Mouse (Mus musculus) forebrain, postnatal 0 days (tissue): ENCODE data around the gene Cxcl3. TPM values are rescaled to one million over a fixed set of nuclear protein-coding genes. Genes with fewer than 3 reads are reported as not detected.
A peak's percentile ranks its signal among the peaks of the same experiment; 100 is the strongest.

Source experiments
- ATAC-seq: fragments of 200-750 bp; cut with Nextera tagmentation; 2 replicates; pipeline ENCODE4 v1.8.0; 2017; ENCODE audit warnings: mild to moderate bottlenecking, moderate library complexity
- DNase-seq: peaks from one replicate; pipeline ENCODE4 v3.0.0-alpha.2; 2015
- H3K27ac ChIP-seq: fragments of 300-500 bp; sonication (generic); 2 replicates; pipeline ENCODE4 v1.5.1; 2014; ENCODE audit warnings: low read depth, mild to moderate bottlenecking, antibody characterized with exemption, low read length, moderate library complexity, mixed read lengths
- H3K27me3 ChIP-seq: fragments of 300-500 bp; sonication (generic); 2 replicates; pipeline ENCODE4 v1.6.1; 2014; ENCODE audit warnings: mild to moderate bottlenecking, low read length, mixed read lengths; ENCODE audit not compliant: insufficient read depth
- H3K36me3 ChIP-seq: fragments of 300-500 bp; sonication (generic); 2 replicates; pipeline ENCODE4 v1.6.1; 2014; ENCODE audit warnings: mild to moderate bottlenecking, moderate library complexity; ENCODE audit not compliant: insufficient read depth
- H3K4me1 ChIP-seq: fragments of 300-500 bp; sonication (generic); 2 replicates; pipeline ENCODE4 v1.6.1; 2014; ENCODE audit warnings: antibody characterized with exemption; ENCODE audit not compliant: insufficient read depth
- H3K4me2 ChIP-seq: fragments of 300-500 bp; sonication (generic); 2 replicates; pipeline ENCODE4 v1.6.1; 2014; ENCODE audit warnings: low read depth, mild to moderate bottlenecking, moderate library complexity
- H3K4me3 ChIP-seq: fragments of 300-500 bp; sonication (generic); 2 replicates; pipeline ENCODE4 v1.5.1; 2014; ENCODE audit warnings: low read depth, low read length, mixed read lengths
- H3K9ac ChIP-seq: fragments of 300-500 bp; sonication (generic); 2 replicates; pipeline ENCODE4 v1.6.1; 2014; ENCODE audit warnings: mild to moderate bottlenecking
- H3K9me3 ChIP-seq: fragments of 300-500 bp; sonication (generic); 2 replicates; pipeline ENCODE4 v1.6.1; 2016; ENCODE audit warnings: low read length
- CTCF ChIP-seq: sonication (generic); IDR thresholded peaks from 2 replicates; pipeline ENCODE4 v1.5.1; 2016; ENCODE audit warnings: antibody characterized with exemption, control low read depth, low read depth
- WGBS: fragments of 180-500 bp; shearing (Covaris S2); extraction: QIAGEN DNeasy Blood & Tissue Kit; methylation state at CpG from one replicate; pipeline ENCODE4 v1.1.7; 2014; 5-methylcytosine and 5-hydroxymethylcytosine counted together
- polyA plus RNA-seq: library from polyadenylated mRNA; unstranded; fragments of >200 nt; fragmentation: Nextera tagmentation; extraction: Ambion mirVana; gene quantifications from 2 replicates; pipeline ENCODE4 v1.2.1, GENCODE M21; 2015
- total RNA-seq: library from RNA; depleted of rRNA; stranded (reverse); fragments of >200 nt; gene quantifications from 2 replicates; pipeline ENCODE4 v1.2.3, GENCODE M21; 2014; rRNA removed

Cxcl3 gene
- 0.77 TPM in 1 of 2 replicates, not detected in the other for total RNA-seq
- polyA plus RNA-seq: not detected in 2 replicates

- H3K9me3 ChIP-seq: no peaks in the 10 kb centered on the region
- H3K4me1 ChIP-seq: peaks cover 4% of the 10 kb centered on the region; the same call in 1 of the 2 replicates
- WGBS: 16% methylated on average over 26 of the region's 26 CpGs
- peak within 1 kb of the TSS; percentile 27 for H3K4me3 ChIP-seq
- H3K4me2 ChIP-seq: peak within 1 kb of the TSS; percentile 50
- peak; percentile 75 for ATAC-seq
- no peak within 1 kb of the TSS for H3K27ac ChIP-seq
- H3K27me3 ChIP-seq: no peaks in the 10 kb centered on the region
- no peaks in the 10 kb centered on the region for H3K36me3 ChIP-seq
- peak; percentile 39 for DNase-seq
- H3K9ac ChIP-seq: 0 out of 2 replicates have a peak within 1 kb of the TSS, but pooled peaks have one; percentile 22
- peak; percentile 24; the same call in 1 of the 2 replicates for TF ChIP-seq CTCF
These were observed at the start of gene Cxcl3 for GRCm38 (mm10) chr5:90785659-90786588. TSS of gene Cxcl3 (plus strand) at chr5:90786103.

- Histone ChIP-seq H3K36me3 (no peaks in the 10 kb centered on the region), H3K9ac (no peak overlapping the region), H3K4me3 (no peak overlapping the region), H3K9me3 (no peaks in the 10 kb centered on the region), H3K4me2 (no peak overlapping the region), H3K4me1 (no peaks in the 10 kb centered on the region), H3K27me3 (no peaks in the 10 kb centered on the region), H3K27ac (no peak overlapping the region)
- WGBS: 73% methylated on average over 4 of the region's 4 CpGs
- ATAC-seq: no peak
- DNase-seq: no peak
- TF ChIP-seq CTCF: no peak
These were observed 43.9 kb upstream of the Cxcl3 start for GRCm38 (mm10) chr5:90742029-90742428.

DNA sequence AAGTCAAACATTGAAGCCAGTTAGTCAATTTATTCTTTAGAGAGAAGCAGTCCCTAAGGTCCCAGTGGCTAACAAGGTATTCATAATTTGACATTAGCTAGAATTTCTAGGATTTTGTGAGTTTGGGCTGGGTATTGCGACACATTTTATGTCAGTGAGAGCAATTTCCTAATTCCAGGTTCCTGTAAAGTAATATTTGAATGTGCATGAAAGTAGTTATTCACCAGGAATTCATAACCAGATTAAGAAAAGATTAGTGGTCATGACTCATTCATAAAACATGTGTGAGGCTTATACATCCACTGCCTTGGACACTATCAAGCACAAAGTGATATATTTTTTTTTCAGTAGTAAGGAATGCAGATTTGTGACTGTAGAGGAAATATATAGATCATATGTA is 32.0 kb upstream of the Cxcl3 start:
- WGBS: 98% methylated on average over 1 of the region's 1 CpGs

GRCm38 (mm10) chr5:90758020-90758605 is 27.8 kb upstream of the Cxcl3 start:
- H3K9ac ChIP-seq: no peak overlapping the region
- H3K36me3 ChIP-seq: no peaks in the 10 kb centered on the region
- H3K9me3 ChIP-seq: no peaks in the 10 kb centered on the region
- WGBS: 42% methylated on average over 5 of the region's 5 CpGs
- H3K27ac ChIP-seq: no peak overlapping the region
- peak; percentile 40; the same call in 1 of the 2 replicates for ATAC-seq
- DNase-seq: peak; percentile 21
- H3K27me3 ChIP-seq: peaks cover 6% of the 10 kb centered on the region; the same call in 1 of the 2 replicates
- no peak overlapping the region for H3K4me3 ChIP-seq
- H3K4me1 ChIP-seq: 0 out of 2 replicates have a peak, but pooled peaks cover 3% of the 10 kb centered on the region
- TF ChIP-seq CTCF: no peak
- no peak overlapping the region for H3K4me2 ChIP-seq

More for the DNA sequence above, 32.0 kb upstream of the Cxcl3 start:
- H3K4me2 ChIP-seq: no peak overlapping the region
- ATAC-seq: no peak
- no peak overlapping the region for H3K4me3 ChIP-seq
- no peaks in the 10 kb centered on the region for H3K36me3 ChIP-seq
- no peak for DNase-seq
- no peaks in the 10 kb centered on the region for H3K4me1 ChIP-seq
- no peaks in the 10 kb centered on the region for H3K9me3 ChIP-seq
- no peak overlapping the region for H3K27ac ChIP-seq
- peaks cover 2% of the 10 kb centered on the region; the same call in 1 of the 2 replicates for H3K27me3 ChIP-seq
- TF ChIP-seq CTCF: no peak
- no peak overlapping the region for H3K9ac ChIP-seq

GRCm38 (mm10) chr5:90759077-90760065 is 26.5 kb upstream of the Cxcl3 start, which contains the start of gene Cxcl5:
TSS of gene Cxcl5 (plus strand) at chr5:90759360.
- 3% methylated on average over 32 of the region's 32 CpGs for WGBS

GRCm38 (mm10) chr5:90760303-90760702 is 25.6 kb upstream of the Cxcl3 start:
- 53% methylated on average over 4 of the region's 4 CpGs for WGBS
- Histone ChIP-seq H3K4me2 (no peak overlapping the region), H3K36me3 (no peaks in the 10 kb centered on the region), H3K9ac (no peak overlapping the region), H3K9me3 (no peaks in the 10 kb centered on the region), H3K27me3 (peaks cover 6% of the 10 kb centered on the region; the same call in 1 of the 2 replicates), H3K4me1 (0 out of 2 replicates have a peak, but pooled peaks cover 3% of the 10 kb centered on the region), H3K27ac (no peak overlapping the region), H3K4me3 (no peak overlapping the region)
- no peak for TF ChIP-seq CTCF
- ATAC-seq (no peak), DNase-seq (no peak)

More at GRCm38 (mm10) chr5:90759077-90760065, 26.5 kb upstream of the Cxcl3 start, which contains the start of gene Cxcl5:
- Histone ChIP-seq H3K9ac (peak within 1 kb of the TSS; percentile 55), H3K4me2 (peak within 1 kb of the TSS; percentile 87), H3K27me3 (peaks cover 6% of the 10 kb centered on the region; the same call in 1 of the 2 replicates), H3K36me3 (no peaks in the 10 kb centered on the region), H3K4me1 (0 out of 2 replicates have a peak, but pooled peaks cover 3% of the 10 kb centered on the region), H3K27ac (no peak within 1 kb of the TSS), H3K4me3 (peak within 1 kb of the TSS; percentile 49), H3K9me3 (no peaks in the 10 kb centered on the region)
- no peak for TF ChIP-seq CTCF
- DNase-seq (peak; percentile 52), ATAC-seq (peak; percentile 56)
